Comparison of ENCODE assay signal across 25 mouse cellular contexts in genomic region chr6:73054807-73055206, GRCm38 (mm10).
A peak's percentile ranks its signal among the peaks of the same experiment; 100 is the strongest.
DNase-seq lines count a peak whose midpoint lies in the region; ATAC-seq lines count a peak whose summit lies in the region.
"Had no signal": no experiment of that assay in that cellular context is flagged by ENCODE, and none has a peak within 500 bp of the region (broad histone marks: within the 10 kb centered on the region; RNA-seq: fewer than 3 reads in every experiment).

No protein-coding gene starts in this region.

- H3K4me3 ChIP-seq in forebrain, embryonic 14.5 days (ENCODE audit: low read depth, low read length), result no peak overlapping the region
- H3K4me3 ChIP-seq in forebrain, embryonic 10.5 days, result no peak overlapping the region
- H3K4me3 ChIP-seq in midbrain, embryonic 15.5 days, result no peak overlapping the region
- H3K4me3 ChIP-seq: embryonic facial prominence, embryonic 12.5 days; forebrain, embryonic 12.5 days; heart, embryonic 15.5 days; hindbrain, embryonic 13.5 days had no signal

- no peak for ATAC-seq in forebrain, embryonic 14.5 days
- no peak for ATAC-seq in midbrain, embryonic 15.5 days (replicated peaks)
- ATAC-seq: CD4-positive, CD25-positive, alpha-beta regulatory T cell, adult 4 months; hindbrain, postnatal 0 days had no signal

- no peaks in the 10 kb centered on the region for H3K4me1 ChIP-seq in forebrain, embryonic 14.5 days (ENCODE audit: control insufficient read depth, insufficient read depth, low read length)
- H3K4me1 ChIP-seq in forebrain, embryonic 10.5 days, result no peaks in the 10 kb centered on the region
- no peaks in the 10 kb centered on the region for H3K4me1 ChIP-seq in midbrain, embryonic 15.5 days
- H3K4me1 ChIP-seq: embryonic facial prominence, embryonic 12.5 days; forebrain, embryonic 12.5 days; heart, embryonic 15.5 days; hindbrain, embryonic 13.5 days had no signal

- H3K27me3 ChIP-seq in forebrain, embryonic 14.5 days (replicated peaks; ENCODE audit: control insufficient read depth, insufficient read depth, low read length), result no peaks in the 10 kb centered on the region
- H3K27me3 ChIP-seq in forebrain, embryonic 10.5 days (ENCODE audit: poor library complexity, severe bottlenecking), result no peaks in the 10 kb centered on the region
- no peaks in the 10 kb centered on the region for H3K27me3 ChIP-seq in midbrain, embryonic 15.5 days (replicated peaks)
- H3K27me3 ChIP-seq: embryonic facial prominence, embryonic 12.5 days; forebrain, embryonic 12.5 days; heart, embryonic 15.5 days; hindbrain, embryonic 13.5 days had no signal

- no peak overlapping the region for H3K9ac ChIP-seq in forebrain, embryonic 14.5 days (ENCODE audit: low read length)
- H3K9ac ChIP-seq in midbrain, embryonic 15.5 days, result no peak overlapping the region
- H3K9ac ChIP-seq: embryonic facial prominence, embryonic 12.5 days; forebrain, embryonic 12.5 days; heart, embryonic 15.5 days; hindbrain, embryonic 13.5 days had no signal

- no peaks in the 10 kb centered on the region for H3K36me3 ChIP-seq in forebrain, embryonic 14.5 days (ENCODE audit: control insufficient read depth, insufficient read depth, low read length)
- H3K36me3 ChIP-seq in forebrain, embryonic 10.5 days (replicated peaks), result no peaks in the 10 kb centered on the region; the same call in 1 of the 2 replicates
- H3K36me3 ChIP-seq in midbrain, embryonic 15.5 days (replicated peaks), result no peaks in the 10 kb centered on the region
- H3K36me3 ChIP-seq: embryonic facial prominence, embryonic 12.5 days; forebrain, embryonic 12.5 days; G1E; heart, embryonic 15.5 days; hindbrain, embryonic 13.5 days had no signal

- no peak overlapping the region for H3K27ac ChIP-seq in forebrain, embryonic 14.5 days (ENCODE audit: low read depth, low read length)
- H3K27ac ChIP-seq in forebrain, embryonic 10.5 days, result no peak overlapping the region
- no peak overlapping the region for H3K27ac ChIP-seq in midbrain, embryonic 15.5 days
- H3K27ac ChIP-seq: embryonic facial prominence, embryonic 12.5 days; forebrain, embryonic 12.5 days; heart, embryonic 15.5 days; hindbrain, embryonic 13.5 days; hindbrain, postnatal 0 days had no signal

- WGBS in forebrain, embryonic 14.5 days, result 89% methylated on average over 6 of the region's 6 CpGs
- WGBS in forebrain, embryonic 10.5 days, result 95% methylated on average over 6 of the region's 6 CpGs
- 93% methylated on average over 6 of the region's 6 CpGs for WGBS in midbrain, embryonic 15.5 days

- intact Hi-C loops in left cerebral cortex, postnatal 4 days (cut with DNase I), result no loop called here

- no peak overlapping the region for H3K4me2 ChIP-seq in forebrain, embryonic 14.5 days (ENCODE audit: low read length)
- no peak overlapping the region for H3K4me2 ChIP-seq in midbrain, embryonic 15.5 days
- H3K4me2 ChIP-seq: embryonic facial prominence, embryonic 12.5 days; forebrain, embryonic 12.5 days; heart, embryonic 11.5 days; heart, embryonic 15.5 days; hindbrain, embryonic 13.5 days had no signal

- no peaks in the 10 kb centered on the region; the same call in 1 of the 2 replicates for H3K9me3 ChIP-seq in forebrain, embryonic 14.5 days (replicated peaks; ENCODE audit: control insufficient read depth, low read length)
- H3K9me3 ChIP-seq in forebrain, embryonic 10.5 days, result peaks cover 18% of the 10 kb centered on the region
- H3K9me3 ChIP-seq in midbrain, embryonic 15.5 days, result no peaks in the 10 kb centered on the region; the same call in 1 of the 2 replicates
- H3K9me3 ChIP-seq: heart, embryonic 15.5 days had no signal

- DNase-seq in forebrain, embryonic 14.5 days (ENCODE audit: low spot score), result peak; percentile 8
- no peak for DNase-seq in forebrain, embryonic 10.5 days (ENCODE audit: extremely low spot score, low spot score)
- DNase-seq in left cerebral cortex, adult 11 months (ENCODE audit: low spot score), result peak; percentile 9
- no peak for DNase-seq in left cerebral cortex, postnatal 4 days
- DNase-seq in brain, adult 2 months (ENCODE audit: low read depth, low spot score), result peak; percentile 59
- peak; percentile 8 to 24 for DNase-seq in left cerebral cortex, adult 9 months (ENCODE audit: low spot score in 2 of 2)
- DNase-seq in heart, adult 18-20 months, result no peak
- DNase-seq: adrenal gland, adult 8-10 months; adrenal gland, postnatal 36 days; B cell, adult 2 months; cerebellum, adult 11-12 months; cerebellum, adult 9-10 months; cerebellum, postnatal 25 days; gastrocnemius, postnatal 36 days; heart, adult 11 months; heart, postnatal 14 days had no signal

Comparison
In these comparisons a context has a peak if more than half of its experiments do, and no peak if none do; other contexts are left out.
1. DNase-seq: peak in forebrain, embryonic 14.5 days (single experiment), left cerebral cortex, adult 11 months (single experiment), brain, adult 2 months (single experiment) and left cerebral cortex, adult 9 months (2 of 2); none in forebrain, embryonic 10.5 days (single experiment), left cerebral cortex, postnatal 4 days (single experiment) and heart, adult 18-20 months (0 of 2).